Mouse (Mus musculus): ENCODE measurements around the gene Fads6.
A peak's percentile ranks its signal among the peaks of the same experiment; 100 is the strongest.

DNA sequence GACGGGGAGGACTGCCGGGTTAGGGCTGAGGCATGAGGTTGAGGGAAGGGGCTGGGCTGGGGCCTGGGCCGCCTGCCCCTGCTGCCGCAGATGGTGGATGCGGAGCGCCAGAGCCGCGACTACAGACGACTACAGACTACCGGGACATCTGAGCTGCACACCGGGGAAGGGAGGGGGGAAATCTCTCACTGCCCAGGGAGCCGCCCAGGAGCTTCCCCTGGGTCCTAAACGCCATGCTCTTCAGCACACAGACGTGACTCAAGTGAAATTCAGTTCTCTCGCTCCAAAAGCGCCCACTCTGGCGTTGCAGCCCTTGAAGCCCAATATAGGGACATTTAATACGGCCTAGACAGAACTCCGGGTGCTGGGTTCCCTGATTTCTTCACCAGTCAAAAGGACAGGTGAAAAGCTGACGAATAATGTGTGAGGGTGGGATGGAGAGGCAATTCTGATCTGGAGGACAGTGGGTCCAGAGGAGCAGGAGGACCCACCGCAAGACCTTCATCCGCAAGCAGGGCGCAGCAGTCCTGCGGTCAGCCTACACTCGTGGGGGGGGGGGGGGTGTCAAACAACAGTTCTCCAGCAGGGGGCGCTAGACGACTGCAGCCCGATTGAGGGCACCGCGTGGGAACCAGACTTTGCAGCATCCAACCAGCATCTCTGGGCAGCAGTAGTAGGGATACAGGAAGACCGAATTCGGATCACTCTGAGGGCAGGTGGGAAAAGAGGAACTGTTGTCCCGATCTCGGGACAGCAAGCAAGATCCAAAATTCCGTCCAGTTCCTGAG lies 24.6 kb upstream of the Fads6 start, which contains the start of gene Ush1g:
- TF ChIP-seq ZKSCAN1 (IDR thresholded peaks at IDR 0.05; ENCODE audit: borderline replicate concordance, low read depth, low read length), result no peak
- peak; percentile 76 for TF ChIP-seq RAD21 (IDR thresholded peaks at IDR 0.05; ENCODE audit: low read depth, low read length)
- TF ChIP-seq USF1 (IDR thresholded peaks at IDR 0.05; ENCODE audit: low read depth, low read length), result no peak
- no peak for TF ChIP-seq SIN3A (IDR thresholded peaks at IDR 0.05; ENCODE audit: low read length)
- TF ChIP-seq UBTF (IDR thresholded peaks at IDR 0.05; ENCODE audit: low read depth, low read length), result no peak
- no peak for TF ChIP-seq POLR2A (IDR thresholded peaks at IDR 0.05; ENCODE audit: low read depth, low read length)
